Mouse (Mus musculus) embryonic fibroblast, embryonic 13.5 days (primary cell): ENCODE measurements around the gene Hoxb13.

Experiments
- CTCF ChIP-seq: IDR thresholded peaks from 2 replicates; pipeline ENCODE4 v1.5.1; 2011; ENCODE audit warnings: mild to moderate bottlenecking, control low read depth, low read length, moderate library complexity, borderline replicate concordance; ENCODE audit not compliant: insufficient read depth
- POLR2A ChIP-seq: IDR thresholded peaks from 2 replicates; pipeline ENCODE4 v1.6.1; 2011; ENCODE audit warnings: low read depth, mild to moderate bottlenecking, control low read depth, low read length, moderate library complexity

DNA sequence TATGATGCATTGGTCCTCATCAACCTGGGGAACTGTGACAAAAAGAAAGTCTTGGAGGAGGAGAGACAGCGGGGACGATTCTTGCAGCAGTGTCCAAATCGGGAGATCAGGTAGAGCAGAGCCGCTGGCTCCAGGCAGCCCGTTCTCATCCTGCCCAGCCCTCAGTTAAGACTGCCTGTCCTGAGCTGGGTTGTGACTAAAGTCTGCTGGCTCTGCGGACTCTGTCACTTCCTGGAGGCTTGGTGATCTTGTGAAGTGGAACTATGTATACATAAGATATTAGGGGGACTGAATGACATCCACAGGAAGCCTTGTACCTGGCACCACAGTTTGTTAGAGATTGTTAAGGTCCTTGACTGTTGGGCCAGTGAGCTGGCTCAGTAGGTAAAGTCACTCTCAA, 46.6 kb upstream of the Hoxb13 start:
- TF ChIP-seq CTCF (no peak), POLR2A (no peak)
